Mouse (Mus musculus) CH12.LX (cell line): ENCODE measurements at regions not wholly inside any gene's neighbourhood (a gene's known extent, or its start where the extent isn't known, plus 50 kb on each side); places are given as distances from the start of the nearest gene placed in this dataset.

Experiments used
- DNase-seq: peaks from one replicate; pipeline ENCODE4 v3.0.0-alpha.2; 2013; ENCODE audit errors: extremely low read depth
- H3K27ac ChIP-seq: 2 replicates; pipeline ENCODE4 v1.5.1; 2012; ENCODE audit warnings: low read depth, mild to moderate bottlenecking, control low read depth, moderate library complexity; ENCODE audit not compliant: insufficient read depth
- H3K27me3 ChIP-seq: replicated peaks from 2 replicates; pipeline ENCODE3; 2012; ENCODE audit warnings: inconsistent platforms
- H3K36me3 ChIP-seq, 2 experiments: replicated peaks in 1 of 2; 2 replicates each; pipeline versions ENCODE3 to v1.6.1; 2012; ENCODE audit warnings: inconsistent platforms in 1 of 2, low read length in 1 of 2, mild to moderate bottlenecking in 1 of 2, mixed read lengths in 1 of 2, moderate library complexity in 1 of 2; ENCODE audit not compliant: control insufficient read depth in 1 of 2, insufficient read depth in 1 of 2
- H3K4me1 ChIP-seq, 2 experiments: 2 replicates each; pipeline ENCODE4 v1.6.1; 2012; ENCODE audit warnings: inconsistent platforms in 1 of 2, moderate library complexity in 1 of 2; ENCODE audit not compliant: insufficient read depth in 2 of 2, control insufficient read depth in 1 of 2
- H3K4me2 ChIP-seq: 2 replicates; pipeline ENCODE4 v1.6.1; 2012; ENCODE audit warnings: low read depth, mild to moderate bottlenecking, control low read depth; ENCODE audit not compliant: poor library complexity, insufficient read depth, severe bottlenecking
- H3K4me3 ChIP-seq, 3 experiments: fragments of 150-350 bp in 1 of 3; sonication (generic) in 1 of 3; replicated peaks in 1 of 3; 2 replicates each; pipeline versions ENCODE3 to v1.5.1; 2011 to 2012; ENCODE audit warnings: low read depth in 2 of 3, low read length in 2 of 3, mild to moderate bottlenecking in 2 of 3, moderate library complexity in 2 of 3, control low read depth in 1 of 3, improper control_type of control experiment in 1 of 3, inconsistent platforms in 1 of 3, mixed read lengths in 1 of 3; ENCODE audit not compliant: poor library complexity in 1 of 3
- H3K79me2 ChIP-seq: replicated peaks from 2 replicates; pipeline ENCODE4 v1.6.1; 2012; ENCODE audit warnings: mild to moderate bottlenecking, moderate library complexity; ENCODE audit not compliant: control insufficient read depth, poor library complexity, insufficient read depth, severe bottlenecking; ENCODE audit errors: extremely low read depth
- H3K9ac ChIP-seq: 2 replicates; pipeline ENCODE4 v1.6.1; 2012; ENCODE audit warnings: low read depth, mild to moderate bottlenecking, control low read depth, moderate library complexity; ENCODE audit not compliant: insufficient read depth
- H3K9me3 ChIP-seq: replicated peaks from 2 replicates; pipeline ENCODE3; 2012; ENCODE audit warnings: low read length, inconsistent platforms, mixed read lengths
- BHLHE40 ChIP-seq: IDR thresholded peaks from 2 replicates; pipeline ENCODE4 v1.6.1; 2011; ENCODE audit warnings: mild to moderate bottlenecking, low read depth, low read length, improper control_type of control experiment
- CTCF ChIP-seq, 2 experiments: IDR thresholded peaks in 1 of 2; conservative IDR thresholded peaks in 1 of 2; 2 replicates each; pipeline ENCODE4 v1.5.1; 2011 to 2012; ENCODE audit warnings: low read depth in 2 of 2, low read length in 2 of 2, improper control_type of control experiment in 1 of 2, inconsistent platforms in 1 of 2, mild to moderate bottlenecking in 1 of 2, moderate library complexity in 1 of 2
- ELF1 ChIP-seq: IDR thresholded peaks from 2 replicates; pipeline ENCODE4 v1.6.1; 2014; ENCODE audit warnings: low read depth, mild to moderate bottlenecking, inconsistent platforms, low read length, improper control_type of control experiment
- EP300 ChIP-seq: IDR thresholded peaks from 2 replicates; pipeline ENCODE4 v1.6.1; 2011; ENCODE audit warnings: low read length, improper control_type of control experiment
- MAZ ChIP-seq: IDR thresholded peaks from 2 replicates; pipeline ENCODE4 v1.6.1; 2012; ENCODE audit warnings: low read depth, mild to moderate bottlenecking, inconsistent platforms, low read length, improper control_type of control experiment, moderate library complexity
- MEF2A ChIP-seq: IDR thresholded peaks from 2 replicates; pipeline ENCODE4 v1.6.1; 2014; ENCODE audit warnings: low read depth, mild to moderate bottlenecking, inconsistent platforms, low read length, improper control_type of control experiment, borderline replicate concordance
- NELFE ChIP-seq: IDR thresholded peaks from 2 replicates; pipeline ENCODE4 v1.6.1; 2011; ENCODE audit warnings: low read depth, low read length, improper control_type of control experiment
- NRF1 ChIP-seq: IDR thresholded peaks from 2 replicates; pipeline ENCODE4 v1.6.1; 2014; ENCODE audit warnings: low read depth, mild to moderate bottlenecking, inconsistent platforms, low read length, improper control_type of control experiment, moderate library complexity
- PAX5 ChIP-seq: IDR thresholded peaks from 2 replicates; pipeline ENCODE4 v1.6.1; 2012; ENCODE audit warnings: low read length, inconsistent platforms, mixed read lengths
- POLR2AphosphoS2 ChIP-seq: IDR thresholded peaks from 2 replicates; pipeline ENCODE4 v1.6.1; 2011; ENCODE audit warnings: low read depth, low read length, improper control_type of control experiment
- USF1 ChIP-seq: IDR thresholded peaks from 2 replicates; pipeline ENCODE4 v1.6.1; 2014; ENCODE audit warnings: low read depth, mild to moderate bottlenecking, inconsistent platforms, low read length, improper control_type of control experiment
- ZKSCAN1 ChIP-seq: IDR thresholded peaks from 2 replicates; pipeline ENCODE4 v1.6.1; 2012; ENCODE audit warnings: low read depth, inconsistent platforms, low read length, improper control_type of control experiment, borderline replicate concordance
- dilution Hi-C: fragments of 300-500 bp; cut with MboI; formaldehyde crosslinking; loops from 2 replicates; pipeline ENCODE4 v1.14.3; 2020; ENCODE audit warnings: low sequenced_read_pairs; ENCODE audit not compliant: extremely low pct_unique_long_range_greater_than_20kb, extremely low pct_ligation_motif_present
- in situ Hi-C: fragments of 300-500 bp; cut with MboI; formaldehyde crosslinking; loops from 3 replicates; pipeline ENCODE4 v1.14.3; 2019; ENCODE audit warnings: low sequenced_read_pairs, low pct_ligation_motif_present, low pct_unique_long_range_greater_than_20kb, mixed read lengths

DNA sequence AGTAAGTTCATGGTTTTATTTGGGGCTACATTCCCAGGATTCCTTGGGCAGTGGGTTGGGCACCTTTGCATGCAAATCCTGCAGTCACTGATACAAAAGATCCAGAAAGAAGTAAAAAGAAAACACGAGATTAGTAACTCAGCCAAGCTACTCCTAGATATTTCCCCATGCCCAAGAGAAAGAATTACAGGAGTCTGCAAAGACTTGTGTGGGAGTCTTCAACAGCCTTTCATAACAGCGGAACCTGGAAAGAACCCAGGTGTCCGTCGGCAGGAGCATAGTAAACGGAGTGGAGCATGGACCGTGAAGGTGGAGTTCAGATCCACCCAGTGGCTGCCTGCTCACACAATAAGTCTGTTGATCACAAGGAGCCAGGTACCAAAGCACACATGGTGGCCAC lies 121.1 kb upstream of the A530016L24Rik start:
- no peak for DNase-seq
- Histone ChIP-seq H3K9ac (no peak overlapping the region), H3K27me3 (peaks cover 80% of the 10 kb centered on the region), H3K4me2 (no peak overlapping the region), H3K4me3 (no peak overlapping the region)
- dilution Hi-C loops: no loop called here
- TF ChIP-seq ZKSCAN1: no peak
- TF ChIP-seq, all 38 proteins: peak for 0
- Histone ChIP-seq H3K9me3 (peaks cover 16% of the 10 kb centered on the region), H3K36me3 (no peaks in the 10 kb centered on the region), H3K4me1 (peaks cover 0 to 4% of the 10 kb centered on the region in 2 experiments; a peak in 1 of 4 replicates), H3K79me2 (no peaks in the 10 kb centered on the region), H3K27ac (no peak overlapping the region)
- in situ Hi-C loops: no loop called here

GRCm38 (mm10) chr12:112369581-112370371 lies 119.5 kb upstream of the A530016L24Rik start:
- H3K27me3 ChIP-seq: peaks cover 83% of the 10 kb centered on the region
- H3K36me3 ChIP-seq: no peaks in the 10 kb centered on the region
- no peak overlapping the region for H3K4me3 ChIP-seq
- in situ Hi-C loops (no loop called here), dilution Hi-C loops (no loop called here)
- H3K4me1 ChIP-seq: peaks cover 0 to 4% of the 10 kb centered on the region in 2 experiments; a peak in 1 of 4 replicates
- DNase-seq: no peak
- no peaks in the 10 kb centered on the region for H3K79me2 ChIP-seq
- H3K9ac ChIP-seq: no peak overlapping the region
- no peak overlapping the region for H3K4me2 ChIP-seq
- TF ChIP-seq NELFE (no peak), PAX5 (no peak), USF1 (no peak), ELF1 (no peak), CTCF (conservative IDR thresholded peaks at IDR 0.05 in 1 of 2, IDR thresholded peaks at IDR 0.05 in 1 of 2; ENCODE audit: low read depth in 2 of 2, low read length in 2 of 2) (no peak), NRF1 (no peak), BHLHE40 (no peak), EP300 (no peak), MAZ (no peak), MEF2A (no peak), POLR2AphosphoS2 (no peak)
- TF ChIP-seq, all 38 proteins: peak for 0
- H3K27ac ChIP-seq: no peak overlapping the region
- H3K9me3 ChIP-seq: peaks cover 10% of the 10 kb centered on the region
